Mouse (Mus musculus): ENCODE measurements around the gene Smpd4. TPM values are rescaled to one million over a fixed set of nuclear protein-coding genes. Genes with fewer than 3 reads are reported as not detected.

The Smpd4 gene
- polyA plus RNA-seq, 1 experiment, result 1.9 TPM

DNA sequence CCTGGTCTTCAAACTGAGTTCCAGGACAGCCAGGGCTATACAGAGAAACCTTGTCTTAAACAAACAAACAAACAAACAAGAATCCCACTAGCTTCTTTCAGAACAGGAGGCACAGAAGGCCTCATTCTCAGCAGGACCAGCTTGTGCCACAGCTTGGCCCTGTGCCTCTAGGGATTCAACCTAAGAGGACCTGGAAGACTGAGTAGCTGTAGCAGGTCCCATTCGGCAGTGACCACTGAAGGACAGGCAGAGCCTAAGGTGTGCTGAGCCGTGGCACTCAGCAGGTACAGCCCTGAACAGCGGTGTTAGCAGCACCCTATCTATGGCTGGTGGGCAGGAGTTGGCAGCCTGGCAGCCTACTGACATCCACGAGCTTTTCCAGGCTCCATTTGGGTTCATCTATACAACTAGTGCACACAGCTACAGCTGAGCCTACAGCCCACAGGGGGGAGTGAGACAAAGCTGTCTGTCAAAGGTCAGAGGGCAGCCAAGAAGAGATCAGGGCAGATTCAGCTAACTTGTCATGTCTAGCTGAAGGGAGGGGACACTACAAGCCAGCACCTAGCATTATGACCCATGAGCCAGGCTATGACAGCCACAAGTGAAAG is 35.1 kb downstream of the Smpd4 start:
- Histone ChIP-seq H3K36me3 (ENCODE audit: control insufficient read depth) (peaks cover 94% of the 10 kb centered on the region), H3K4me3 (replicated peaks) (no peak overlapping the region), H3K27me3 (ENCODE audit: control insufficient read depth) (no peaks in the 10 kb centered on the region), H3K4me1 (ENCODE audit: control insufficient read depth) (peaks cover 11% of the 10 kb centered on the region; the same call in 1 of the 2 replicates), H3K9me3 (ENCODE audit: control insufficient read depth, low read length) (no peaks in the 10 kb centered on the region)
- TF ChIP-seq GATA1 (IDR thresholded peaks at IDR 0.05; ENCODE audit: low read length) (no peak), TAL1 (IDR thresholded peaks at IDR 0.05; ENCODE audit: low read length) (no peak)

DNA sequence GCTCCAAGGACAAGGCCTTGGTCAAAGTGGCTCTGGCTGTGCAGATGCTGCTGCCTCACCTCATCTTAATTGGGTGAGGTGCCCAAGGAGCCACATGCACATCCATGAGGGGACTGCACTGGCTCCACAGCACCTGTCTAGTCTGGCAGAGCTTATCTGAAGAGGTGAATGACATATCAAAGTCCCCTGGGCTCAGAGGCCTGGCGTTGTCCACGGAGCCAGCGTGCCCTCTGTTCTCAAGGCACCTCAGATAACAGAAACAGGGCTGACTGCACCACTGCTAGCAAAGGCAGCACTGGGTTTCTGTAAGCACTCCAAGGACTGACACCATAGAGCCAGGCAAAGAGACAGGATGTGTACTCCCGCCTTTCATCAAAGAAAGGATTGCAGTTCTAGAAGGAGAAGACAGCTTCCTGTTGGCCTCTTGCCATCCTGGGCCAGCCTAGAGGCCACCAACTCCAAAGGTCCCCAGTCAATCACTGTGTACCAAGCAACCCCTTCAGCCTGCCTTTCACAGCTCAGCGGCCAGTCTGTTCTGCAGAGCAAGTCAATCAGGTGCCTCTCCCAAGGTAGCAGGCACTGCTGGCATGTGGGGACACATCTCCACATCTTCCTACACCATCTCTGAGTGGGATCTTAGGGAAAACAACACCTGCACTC is 37.2 kb downstream of the Smpd4 start:
- TF ChIP-seq TAL1 (IDR thresholded peaks at IDR 0.05; ENCODE audit: low read length), result no peak
- TF ChIP-seq GATA1 (IDR thresholded peaks at IDR 0.05; ENCODE audit: low read length), result no peak

DNA sequence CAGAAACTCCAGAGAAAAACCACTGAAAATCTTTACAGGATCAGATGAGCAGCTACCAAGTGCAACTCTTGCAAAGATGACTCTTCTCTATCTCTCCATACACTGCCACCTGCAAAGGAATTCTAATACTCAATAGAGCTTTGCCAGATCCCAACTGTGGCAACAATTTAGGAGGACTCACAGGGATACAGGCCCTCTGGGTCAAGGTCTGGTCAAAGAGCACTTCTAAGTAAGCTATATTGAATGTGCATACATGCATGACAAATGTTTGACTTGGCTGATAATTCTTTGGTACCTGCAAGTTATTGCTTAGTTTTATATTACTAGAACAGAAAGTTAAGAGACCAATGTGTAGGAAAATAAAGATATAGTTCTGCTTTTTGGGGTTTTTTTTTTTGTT is 46.4 kb downstream of the Smpd4 start:
- no peak for TF ChIP-seq TAL1 (IDR thresholded peaks at IDR 0.05; ENCODE audit: low read length)
- no peak for TF ChIP-seq GATA1 (IDR thresholded peaks at IDR 0.05; ENCODE audit: low read length)
- H3K27me3 ChIP-seq (ENCODE audit: control insufficient read depth), result no peaks in the 10 kb centered on the region
- peaks cover 82% of the 10 kb centered on the region for H3K36me3 ChIP-seq (ENCODE audit: control insufficient read depth)
- H3K4me3 ChIP-seq (replicated peaks), result no peak overlapping the region
- H3K4me1 ChIP-seq (ENCODE audit: control insufficient read depth), result peaks cover 10% of the 10 kb centered on the region
- H3K9me3 ChIP-seq (ENCODE audit: control insufficient read depth, low read length), result no peaks in the 10 kb centered on the region

More for the DNA sequence above, 37.2 kb downstream of the Smpd4 start:
- Histone ChIP-seq H3K4me3 (replicated peaks) (no peak overlapping the region), H3K27me3 (ENCODE audit: control insufficient read depth) (no peaks in the 10 kb centered on the region), H3K36me3 (ENCODE audit: control insufficient read depth) (peaks cover 91% of the 10 kb centered on the region), H3K9me3 (ENCODE audit: control insufficient read depth, low read length) (no peaks in the 10 kb centered on the region), H3K4me1 (ENCODE audit: control insufficient read depth) (peaks cover 5% of the 10 kb centered on the region; the same call in 1 of the 2 replicates)

DNA sequence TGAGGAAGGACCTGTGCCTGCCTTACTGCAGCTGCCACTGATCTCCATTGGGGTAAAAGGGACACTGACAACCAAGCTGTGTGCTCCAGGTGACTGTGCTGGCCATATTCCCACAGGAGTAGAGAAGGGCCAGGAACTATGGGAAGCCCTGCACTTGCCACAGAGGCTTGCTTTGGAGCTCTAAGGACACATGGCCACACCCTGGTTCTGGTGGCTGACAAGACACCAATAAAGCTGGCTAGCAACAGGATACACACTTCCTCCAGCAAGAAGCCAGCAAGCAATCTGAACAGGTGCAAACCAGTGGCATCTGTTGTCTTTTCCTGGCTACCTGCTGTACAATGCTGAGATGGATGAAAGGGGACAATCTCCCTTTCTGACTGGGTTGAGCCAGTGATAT is 50.7 kb downstream of the Smpd4 start:
- TF ChIP-seq TAL1 (IDR thresholded peaks at IDR 0.05; ENCODE audit: low read length), result no peak
- TF ChIP-seq GATA1 (IDR thresholded peaks at IDR 0.05; ENCODE audit: low read length), result no peak
- Histone ChIP-seq H3K4me1 (ENCODE audit: control insufficient read depth) (peaks cover 12% of the 10 kb centered on the region), H3K9me3 (ENCODE audit: control insufficient read depth, low read length) (no peaks in the 10 kb centered on the region), H3K36me3 (ENCODE audit: control insufficient read depth) (peaks cover 86% of the 10 kb centered on the region), H3K27me3 (ENCODE audit: control insufficient read depth) (no peaks in the 10 kb centered on the region), H3K4me3 (replicated peaks) (no peak overlapping the region)

Other genes starting within 250 kb of the Smpd4 start
- 0.49 and 0.66 TPM in 2 replicates for gene Snap29, start 213.4 kb upstream of the Smpd4 start, polyA plus RNA-seq (2012)
- gene Pi4ka, start 213.0 kb upstream of the Smpd4 start, polyA plus RNA-seq (2012), result 0.79 and 1.9 TPM in 2 replicates
- 0.84 and 0.88 TPM in 2 replicates for gene Crkl, start 167.4 kb upstream of the Smpd4 start, polyA plus RNA-seq (2012)
- not detected in 2 replicates for gene Aifm3, start 129.7 kb upstream of the Smpd4 start, polyA plus RNA-seq (2012)
- gene Lztr1, start 110.7 kb upstream of the Smpd4 start, polyA plus RNA-seq (2012), result 0.59 and 0.78 TPM in 2 replicates
- 13.7 and 15.6 TPM in 2 replicates for gene Thap7, start 88.2 kb upstream of the Smpd4 start, polyA plus RNA-seq (2012)
- gene Lrrc74b, start 58.1 kb upstream of the Smpd4 start, polyA plus RNA-seq (2012), result 0.02 TPM in 1 of 2 replicates, not detected in the other
- 0.03 TPM in 1 of 2 replicates, not detected in the other for gene P2rx6, start 57.5 kb upstream of the Smpd4 start, polyA plus RNA-seq (2012)
- 0.04 TPM in 1 of 2 replicates, not detected in the other for gene Slc7a4, start 36.1 kb upstream of the Smpd4 start, polyA plus RNA-seq (2012)
- gene Ccdc74a, start 27.1 kb downstream of the Smpd4 start, polyA plus RNA-seq (2012), result 1.4 and 1.5 TPM in 2 replicates
- gene Med15, start 113.5 kb downstream of the Smpd4 start, polyA plus RNA-seq (2012), result 7.7 and 8.2 TPM in 2 replicates
- gene Klhl22, start 140.3 kb downstream of the Smpd4 start, polyA plus RNA-seq (2012), result 0.22 and 1.5 TPM in 2 replicates
- gene Scarf2, start 177.9 kb downstream of the Smpd4 start, polyA plus RNA-seq (2012), result 0.03 TPM in 1 of 2 replicates, not detected in the other
- gene B830017H08Rik, start 213.8 kb downstream of the Smpd4 start, polyA plus RNA-seq (2012), result not detected in 2 replicates
- gene Car15, start 219.0 kb downstream of the Smpd4 start, polyA plus RNA-seq (2012), result 0.44 and 0.70 TPM in 2 replicates